Mouse (Mus musculus): Measurements from ENCODE around the gene Tcfl5.

Gene Tcfl5

GRCm38 (mm10) chr2:180598157-180598705 lies 44.3 kb downstream of the Tcfl5 start:
- no peak for DNase-seq (ENCODE audit: low read depth, low spot score)

GRCm38 (mm10) chr2:180597490-180597889 lies 45.0 kb downstream of the Tcfl5 start, which contains the start of gene Col9a3:
Gene Col9a3, plus strand, starts transcription at chr2:180597790.
- DNase-seq (ENCODE audit: low read depth, low spot score), result no peak

- peak; percentile 58 for DNase-seq (ENCODE audit: low read depth, low spot score)
Measured at GRCm38 (mm10) chr2:180589123-180589831, 53.2 kb downstream of the Tcfl5 start, which contains the start of gene Ogfr. Gene Ogfr, plus strand, starts transcription at chr2:180589245.

- DNase-seq (ENCODE audit: low read depth, low spot score), result no peak
Measured at GRCm38 (mm10) chr2:180588736-180589122, 53.8 kb downstream of the Tcfl5 start.

GRCm38 (mm10) chr2:180583154-180583507 lies 59.4 kb downstream of the Tcfl5 start:
- DNase-seq (ENCODE audit: low read depth, low spot score), result no peak

- peak; percentile 94 for DNase-seq (ENCODE audit: low read depth, low spot score)
Measured at GRCm38 (mm10) chr2:180582481-180583153, 59.9 kb downstream of the Tcfl5 start.

GRCm38 (mm10) chr2:180581002-180581401 lies 61.5 kb downstream of the Tcfl5 start, which contains the start of gene Mrgbp:
Gene Mrgbp, plus strand, starts transcription at chr2:180581304.
- no peak for DNase-seq (ENCODE audit: low read depth, low spot score)

GRCm38 (mm10) chr2:180578686-180579085 lies 63.8 kb downstream of the Tcfl5 start:
- DNase-seq (ENCODE audit: low read depth, low spot score), result peak; percentile 53

GRCm38 (mm10) chr2:180576482-180576881 lies 66.0 kb downstream of the Tcfl5 start:
- no peak for DNase-seq (ENCODE audit: low read depth, low spot score)
